Mouse (Mus musculus): Measurements from ENCODE around the gene Rdh13. TPM values are rescaled to one million over a fixed set of nuclear protein-coding genes. Genes with fewer than 3 reads are reported as not detected.

Rdh13 gene
- total RNA-seq (2021), result 10 to 100 TPM; 14.3 to 18.9 TPM
- long read RNA-seq, experiment 1, partial matches to known transcripts, result 0 of 1 reads
- long read RNA-seq, experiment 1, other reads (novel, unspliced or antisense), result 0 of 1 reads
- long read RNA-seq, experiment 2, partial matches to known transcripts, result 0 of 2 reads
- long read RNA-seq, experiment 2, other reads (novel, unspliced or antisense), result 1 of 2 reads

DNA sequence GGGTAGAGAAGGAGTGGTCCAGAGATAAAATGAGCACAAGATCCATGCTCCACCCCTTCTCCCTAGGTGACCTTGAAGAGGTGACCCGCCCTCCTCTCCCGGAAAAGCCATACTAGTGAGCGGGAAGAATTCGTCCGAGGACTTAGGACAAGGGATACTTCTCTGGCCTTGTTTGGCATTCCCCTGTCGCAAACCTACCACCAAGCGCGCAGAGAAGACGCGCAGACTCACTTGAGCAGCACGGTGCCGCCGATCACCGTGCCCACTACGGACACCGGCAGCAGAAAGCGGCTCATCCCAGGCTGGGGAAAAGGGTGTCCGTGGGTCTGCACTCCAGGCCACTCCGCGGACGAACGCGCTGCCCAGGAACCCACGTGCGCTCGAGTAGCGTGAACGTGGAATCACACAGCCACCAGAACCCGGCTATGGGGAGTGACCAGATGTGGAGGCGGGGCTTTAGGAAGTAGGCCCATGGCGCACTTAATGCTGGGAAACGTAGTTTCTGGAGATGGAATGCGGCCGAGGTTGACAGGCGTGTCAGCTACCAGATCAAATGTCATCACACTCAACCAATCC, at the start of gene Rdh13:
Rdh13 (minus strand) TSS at position 434 of the 576 bp plus-strand sequence.
- DNase-seq, result peak; percentile 82

- DNase-seq, result no peak
Observed at GRCm38 (mm10) chr7:4493991-4494390, 48.5 kb upstream of the Rdh13 start.

DNA sequence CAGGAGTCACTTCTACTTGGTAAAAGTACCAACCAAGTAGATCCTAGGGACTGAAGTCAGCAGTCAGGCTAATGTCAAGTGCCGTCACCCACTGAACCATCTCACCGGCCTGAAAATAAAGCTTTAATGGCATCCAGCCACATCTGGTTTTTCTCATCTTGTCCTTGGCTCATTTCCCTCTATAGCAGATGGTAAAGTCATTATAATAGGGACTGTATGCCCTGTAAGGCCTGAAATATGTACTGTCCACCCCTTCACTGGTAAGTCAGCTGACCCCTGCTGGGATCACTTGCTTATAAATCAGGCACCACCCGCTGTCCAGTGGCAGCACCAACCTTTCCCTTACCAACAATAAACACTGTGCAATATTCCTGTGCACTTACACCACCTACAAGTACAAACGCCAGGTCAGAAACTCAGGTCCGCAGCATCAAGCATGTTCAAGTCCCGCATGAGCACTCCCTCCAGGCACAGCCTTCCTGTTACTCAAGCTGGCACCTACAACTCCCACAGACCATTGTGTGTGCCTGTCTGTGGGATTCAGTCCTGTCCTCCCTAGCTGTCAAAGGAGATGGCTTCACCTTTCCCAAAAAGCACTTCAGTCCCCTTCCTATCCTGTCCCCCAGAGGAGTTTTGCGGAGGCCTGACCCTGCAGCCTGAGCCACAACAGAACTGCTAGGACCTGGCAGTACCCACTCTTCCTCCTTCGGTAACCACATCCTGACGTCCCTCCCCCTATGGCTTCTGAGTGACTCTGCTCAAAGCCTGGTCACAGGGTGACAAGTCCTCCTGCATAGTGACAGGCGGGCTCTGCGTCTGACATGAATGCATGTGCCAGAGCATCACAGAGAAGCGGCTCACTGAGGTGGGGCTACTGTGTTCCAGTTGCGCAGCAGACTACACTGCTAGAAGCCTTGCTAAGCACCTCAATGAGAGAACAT, 47.1 kb upstream of the Rdh13 start:
- no peak for DNase-seq

DNA sequence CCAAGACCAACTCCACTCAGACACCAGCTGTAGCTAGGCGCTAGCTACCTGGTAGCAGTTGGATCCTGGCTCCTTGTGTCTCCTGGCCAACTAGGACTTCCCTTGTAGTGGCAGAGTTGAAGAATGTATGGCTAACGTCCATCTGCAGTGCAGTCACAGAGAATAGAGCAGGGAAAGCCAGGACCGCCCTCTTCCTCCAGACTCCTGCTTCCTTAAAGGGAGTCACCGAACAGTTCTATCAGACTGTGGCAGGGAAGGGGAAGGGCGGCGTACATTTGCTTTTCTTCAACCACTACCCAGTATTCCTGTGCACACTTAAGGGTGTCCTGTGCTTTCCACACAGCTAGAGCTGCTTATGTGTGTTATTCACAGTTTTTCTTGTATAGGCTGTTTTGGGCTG, 45.9 kb upstream of the Rdh13 start:
- DNase-seq, result no peak

GRCm38 (mm10) chr7:4482281-4482680, 36.8 kb upstream of the Rdh13 start:
- DNase-seq, result no peak

DNA sequence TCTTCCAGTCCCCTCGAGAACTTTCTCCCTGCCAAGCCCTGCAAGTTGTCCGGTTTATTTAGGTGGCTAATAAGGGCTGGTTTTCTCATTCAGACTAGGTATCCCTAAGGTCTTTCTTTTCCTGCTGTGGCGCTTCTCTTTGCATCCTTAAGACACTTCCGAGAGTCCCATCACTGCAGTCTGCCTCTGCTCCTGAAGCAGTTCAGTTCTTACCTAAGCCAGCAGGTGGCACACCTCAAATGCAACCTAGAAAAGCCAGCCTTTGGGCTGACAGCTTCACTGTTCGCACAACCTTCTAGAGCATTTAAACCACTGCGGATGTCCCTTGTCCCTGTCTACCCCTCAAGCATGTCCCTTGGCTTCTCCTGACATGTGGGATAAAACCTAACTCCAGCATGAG, 34.2 kb upstream of the Rdh13 start:
- DNase-seq, result no peak

- no peak for DNase-seq
Observed at GRCm38 (mm10) chr7:4478796-4479291, 33.4 kb upstream of the Rdh13 start.

DNA sequence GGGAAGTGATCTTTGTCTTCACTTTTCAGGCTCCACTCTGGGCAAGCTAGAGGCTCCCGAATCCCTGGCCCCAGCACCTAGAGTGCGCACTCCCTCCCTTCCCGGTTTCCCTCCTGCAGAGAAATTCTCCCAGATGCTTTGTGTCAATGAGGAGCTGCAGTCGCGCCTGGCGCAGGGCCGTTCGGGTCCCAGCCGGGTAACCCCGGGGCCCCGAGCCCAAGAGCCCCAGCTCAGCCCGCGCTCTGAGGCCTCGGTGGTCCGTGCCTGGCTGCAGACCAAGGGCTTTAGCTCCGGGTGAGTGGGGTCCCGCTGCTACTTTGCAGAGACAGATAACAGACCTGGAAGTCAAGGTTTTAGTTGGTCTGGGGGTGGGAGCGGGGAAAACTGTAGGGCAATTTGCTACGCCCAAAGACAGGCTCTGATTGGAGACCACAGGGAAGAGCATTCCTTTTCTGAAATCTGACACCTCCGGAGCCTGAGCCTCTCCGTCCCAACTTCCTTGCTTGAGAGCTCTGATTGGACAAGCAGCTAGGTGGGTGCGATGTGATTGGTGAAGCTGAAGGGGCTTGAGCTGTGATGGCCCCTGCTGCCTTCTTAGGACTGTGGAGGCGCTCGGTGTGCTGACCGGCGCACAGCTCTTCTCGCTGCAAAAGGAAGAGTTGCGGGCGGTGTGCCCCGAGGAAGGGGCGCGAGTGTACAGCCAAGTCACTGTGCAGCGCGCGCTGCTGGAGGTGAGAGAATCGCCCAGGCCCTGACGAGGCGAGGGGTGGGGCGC, 32.8 kb upstream of the Rdh13 start:
- DNase-seq, result peak; percentile 60

DNA sequence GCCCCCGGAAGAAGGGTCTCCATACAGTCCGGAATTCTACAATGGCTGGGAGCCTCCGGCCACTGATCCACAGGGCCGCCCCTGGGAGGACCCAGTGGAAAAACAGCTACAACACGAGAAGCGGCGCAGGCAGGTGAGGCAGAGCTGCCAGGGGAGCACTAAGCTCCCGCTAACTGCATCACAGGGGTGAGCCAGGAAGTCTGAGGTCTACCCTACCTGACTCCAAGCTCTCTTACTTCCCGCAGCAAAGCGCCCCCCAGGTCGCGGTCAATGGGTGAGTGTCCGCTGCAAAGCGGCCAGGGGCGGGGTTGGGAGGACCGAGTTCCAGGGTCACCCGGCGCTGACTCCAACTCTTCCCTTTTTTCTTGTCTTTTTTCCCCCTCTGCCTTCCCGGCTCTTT, 28.5 kb upstream of the Rdh13 start:
- DNase-seq, result no peak

GRCm38 (mm10) chr7:4471179-4471555, 25.7 kb upstream of the Rdh13 start:
- peak; percentile 80 for DNase-seq

GRCm38 (mm10) chr7:4470275-4471178, 25.1 kb upstream of the Rdh13 start:
- peak; percentile 54 for DNase-seq

- no peak for DNase-seq
Observed at GRCm38 (mm10) chr7:4467801-4468200, 22.4 kb upstream of the Rdh13 start.

GRCm38 (mm10) chr7:4464194-4464824, 18.9 kb upstream of the Rdh13 start:
- DNase-seq, result no peak

GRCm38 (mm10) chr7:4460576-4461434, 15.4 kb upstream of the Rdh13 start, which contains the start of gene Eps8l1:
Eps8l1 (plus strand) TSS chr7:4460674.
- DNase-seq, result no peak

DNA sequence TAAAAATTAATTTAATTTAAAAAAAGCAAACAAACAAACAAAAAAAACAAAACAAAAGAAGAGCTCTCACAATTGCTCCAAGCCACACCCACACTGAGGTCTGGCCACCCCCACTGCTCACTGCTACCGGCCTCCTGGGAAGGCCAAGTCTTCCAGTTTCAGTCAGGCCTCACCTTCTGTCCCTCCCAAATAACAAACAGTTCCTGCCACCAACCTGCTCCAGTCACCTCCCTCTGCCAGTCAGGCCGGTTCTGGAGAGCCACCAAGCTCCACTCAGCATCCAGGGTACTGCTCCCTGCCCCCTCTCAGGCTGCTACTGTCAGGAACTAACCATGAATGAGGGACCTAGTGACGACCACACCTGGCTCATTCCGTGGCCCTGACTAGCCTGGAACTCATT, 7.2 kb upstream of the Rdh13 start:
- DNase-seq, result no peak

GRCm38 (mm10) chr7:4449211-4449610, 3.8 kb upstream of the Rdh13 start:
- no peak for DNase-seq

DNA sequence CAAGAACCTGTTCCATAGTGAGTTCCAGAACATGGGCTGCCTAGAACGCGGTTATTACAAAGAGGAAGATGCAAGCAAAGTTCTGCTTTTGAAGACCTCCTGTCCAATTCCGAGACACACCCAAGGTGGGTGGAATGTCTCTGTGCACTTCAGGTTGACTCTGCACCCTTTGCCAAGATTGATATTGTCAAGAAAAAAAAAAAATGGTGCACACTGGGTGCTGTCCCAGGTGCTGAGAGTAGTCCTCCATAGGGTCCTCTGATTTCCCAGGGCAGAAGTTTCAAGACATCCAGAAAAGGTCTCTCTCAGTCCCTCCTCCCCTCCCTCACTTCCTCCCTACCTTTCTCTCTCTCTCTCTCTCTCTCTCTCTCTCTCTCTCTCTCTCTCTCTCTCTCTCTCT, 3.0 kb upstream of the Rdh13 start:
- DNase-seq, result no peak

- DNase-seq, result no peak
Observed at GRCm38 (mm10) chr7:4447138-4447537, 1.7 kb upstream of the Rdh13 start.

GRCm38 (mm10) chr7:4440549-4440948, 4.9 kb downstream of the Rdh13 start:
- DNase-seq, result no peak

DNA sequence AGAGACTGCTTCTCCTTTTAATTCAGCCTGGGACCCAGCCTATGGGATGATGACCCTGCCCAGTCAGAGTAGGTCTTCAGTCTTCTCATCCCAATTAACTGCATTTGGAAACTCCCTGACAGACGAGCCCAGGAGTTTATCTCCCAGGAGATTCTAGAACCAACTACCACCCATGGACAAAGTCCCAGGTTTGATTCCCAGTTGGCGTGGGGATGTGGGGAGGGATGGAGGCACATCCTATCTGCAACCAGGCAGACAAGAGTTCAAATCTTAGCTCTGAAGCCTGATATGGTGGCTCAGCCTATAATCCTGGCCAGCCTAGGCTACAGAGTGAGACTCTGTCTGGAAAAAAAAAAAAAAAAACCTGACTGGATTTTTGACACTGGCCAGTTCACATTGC, 7.7 kb downstream of the Rdh13 start:
- no peak for DNase-seq
